Mouse (Mus musculus): ENCODE data around the gene Kdelr1. TPM values are rescaled to one million over a fixed set of nuclear protein-coding genes. Genes with fewer than 3 reads are reported as not detected.

Kdelr1 gene
- polyA plus RNA-seq (2014; fragmentation: Illumina TruSeq; extraction: RNeasy Lipid Tissue Mini Kit (QIAGEN cat#74804); ENCODE audit: low read depth, low replicate concordance), result 20.4 TPM

GRCm38 (mm10) chr7:45872624-45873023, at the start of gene Kdelr1:
Gene Kdelr1 (plus strand): TSS chr7:45872772.

GRCm38 (mm10) chr7:45824598-45824997, 48.0 kb upstream of the Kdelr1 start, which contains the start of gene Kcnj14:
Gene Kcnj14 (minus strand): TSS chr7:45824782.

GRCm38 (mm10) chr7:45830427-45831127, 42.0 kb upstream of the Kdelr1 start, which contains the start of gene Grwd1:
Gene Grwd1 (minus strand): TSS chr7:45830944.

GRCm38 (mm10) chr7:45878278-45878677, 5.7 kb downstream of the Kdelr1 start, which contains the start of gene Grin2d:
Gene Grin2d (minus strand): TSS chr7:45878378.

GRCm38 (mm10) chr7:45896517-45897257, 24.1 kb downstream of the Kdelr1 start, which contains the start of the genes Syngr4 and Tmem143:
Gene Syngr4 (minus strand): TSS chr7:45896714.
Gene Tmem143 (plus strand): TSS chr7:45896941.

DNA sequence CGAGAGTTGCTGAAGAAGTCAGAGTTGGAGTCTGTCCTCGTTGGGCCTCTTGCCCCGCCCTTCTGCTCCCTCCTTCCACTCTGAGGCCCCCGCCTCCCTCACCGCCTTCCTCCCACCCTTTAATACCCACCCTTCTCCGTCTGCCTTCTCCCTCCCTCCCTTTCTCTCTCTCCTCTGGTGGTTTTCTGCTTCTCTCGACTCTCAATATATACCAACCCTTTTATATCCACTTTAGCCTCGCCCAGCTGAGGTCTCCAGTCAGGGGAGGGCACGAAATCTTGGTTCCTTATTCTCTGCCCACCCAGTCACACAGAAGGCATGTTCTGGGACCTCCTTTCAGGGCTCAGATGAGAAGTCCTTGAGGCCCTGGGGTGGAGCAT, 48.7 kb downstream of the Kdelr1 start, which contains the start of gene Emp3:
Emp3 (minus strand) TSS at position 163 of the 380 bp plus-strand sequence.

GRCm38 (mm10) chr7:45923762-45924428, 51.3 kb downstream of the Kdelr1 start, which contains the start of gene Ccdc114:
Gene Ccdc114 (plus strand): TSS chr7:45924072.

Other genes with a start within 250 kb of the Kdelr1 start
- gene Rasip1, start 245.3 kb upstream of the Kdelr1 start, polyA plus RNA-seq (2014; fragmentation: Illumina TruSeq; extraction: RNeasy Lipid Tissue Mini Kit (QIAGEN cat#74804); ENCODE audit: low read depth, low replicate concordance), result not detected
- 0.11 TPM for gene Mamstr, start 232.8 kb upstream of the Kdelr1 start, polyA plus RNA-seq (2014; fragmentation: Illumina TruSeq; extraction: RNeasy Lipid Tissue Mini Kit (QIAGEN cat#74804); ENCODE audit: low read depth, low replicate concordance)
- 0.17 TPM for gene Fut2, start 206.4 kb upstream of the Kdelr1 start, polyA plus RNA-seq (2014; fragmentation: Illumina TruSeq; extraction: RNeasy Lipid Tissue Mini Kit (QIAGEN cat#74804); ENCODE audit: low read depth, low replicate concordance)
- gene Ntn5, start 188.8 kb upstream of the Kdelr1 start, polyA plus RNA-seq (2014; fragmentation: Illumina TruSeq; extraction: RNeasy Lipid Tissue Mini Kit (QIAGEN cat#74804); ENCODE audit: low read depth, low replicate concordance), result not detected
- gene Sec1, start 178.4 kb upstream of the Kdelr1 start, polyA plus RNA-seq (2014; fragmentation: Illumina TruSeq; extraction: RNeasy Lipid Tissue Mini Kit (QIAGEN cat#74804); ENCODE audit: low read depth, low replicate concordance), result 1.2 TPM
- not detected for gene Car11, start 172.9 kb upstream of the Kdelr1 start, polyA plus RNA-seq (2014; fragmentation: Illumina TruSeq; extraction: RNeasy Lipid Tissue Mini Kit (QIAGEN cat#74804); ENCODE audit: low read depth, low replicate concordance)
- 2.3 TPM for gene Dbp, start 167.7 kb upstream of the Kdelr1 start, polyA plus RNA-seq (2014; fragmentation: Illumina TruSeq; extraction: RNeasy Lipid Tissue Mini Kit (QIAGEN cat#74804); ENCODE audit: low read depth, low replicate concordance)
- gene Rpl18, start 157.3 kb upstream of the Kdelr1 start, polyA plus RNA-seq (2014; fragmentation: Illumina TruSeq; extraction: RNeasy Lipid Tissue Mini Kit (QIAGEN cat#74804); ENCODE audit: low read depth, low replicate concordance), result 0.69 TPM
- 0.57 TPM for gene Sphk2, start 154.8 kb upstream of the Kdelr1 start, polyA plus RNA-seq (2014; fragmentation: Illumina TruSeq; extraction: RNeasy Lipid Tissue Mini Kit (QIAGEN cat#74804); ENCODE audit: low read depth, low replicate concordance)
- gene Fam83e, start 151.6 kb upstream of the Kdelr1 start, polyA plus RNA-seq (2014; fragmentation: Illumina TruSeq; extraction: RNeasy Lipid Tissue Mini Kit (QIAGEN cat#74804); ENCODE audit: low read depth, low replicate concordance), result 23.8 TPM
- 0.35 TPM for gene Spaca4, start 147.0 kb upstream of the Kdelr1 start, polyA plus RNA-seq (2014; fragmentation: Illumina TruSeq; extraction: RNeasy Lipid Tissue Mini Kit (QIAGEN cat#74804); ENCODE audit: low read depth, low replicate concordance)
- gene Lmtk3, start 89.0 kb upstream of the Kdelr1 start, polyA plus RNA-seq (2014; fragmentation: Illumina TruSeq; extraction: RNeasy Lipid Tissue Mini Kit (QIAGEN cat#74804); ENCODE audit: low read depth, low replicate concordance), result not detected
- 2.8 TPM for gene Sult2b1, start 88.1 kb upstream of the Kdelr1 start, polyA plus RNA-seq (2014; fragmentation: Illumina TruSeq; extraction: RNeasy Lipid Tissue Mini Kit (QIAGEN cat#74804); ENCODE audit: low read depth, low replicate concordance)
- 69.6 TPM for gene Cyth2, start 58.2 kb upstream of the Kdelr1 start, polyA plus RNA-seq (2014; fragmentation: Illumina TruSeq; extraction: RNeasy Lipid Tissue Mini Kit (QIAGEN cat#74804); ENCODE audit: low read depth, low replicate concordance)
- gene Kcnj14, start 48.0 kb upstream of the Kdelr1 start, polyA plus RNA-seq (2014; fragmentation: Illumina TruSeq; extraction: RNeasy Lipid Tissue Mini Kit (QIAGEN cat#74804); ENCODE audit: low read depth, low replicate concordance), result not detected
- gene Grwd1, start 41.8 kb upstream of the Kdelr1 start, polyA plus RNA-seq (2014; fragmentation: Illumina TruSeq; extraction: RNeasy Lipid Tissue Mini Kit (QIAGEN cat#74804); ENCODE audit: low read depth, low replicate concordance), result 1.2 TPM
- 0.99 TPM for gene Grin2d, start 5.6 kb downstream of the Kdelr1 start, polyA plus RNA-seq (2014; fragmentation: Illumina TruSeq; extraction: RNeasy Lipid Tissue Mini Kit (QIAGEN cat#74804); ENCODE audit: low read depth, low replicate concordance)
- gene Syngr4, start 23.9 kb downstream of the Kdelr1 start, polyA plus RNA-seq (2014; fragmentation: Illumina TruSeq; extraction: RNeasy Lipid Tissue Mini Kit (QIAGEN cat#74804); ENCODE audit: low read depth, low replicate concordance), result 46.7 TPM
- 0.35 TPM for gene Tmem143, start 24.2 kb downstream of the Kdelr1 start, polyA plus RNA-seq (2014; fragmentation: Illumina TruSeq; extraction: RNeasy Lipid Tissue Mini Kit (QIAGEN cat#74804); ENCODE audit: low read depth, low replicate concordance)
- 1.3 TPM for gene Emp3, start 48.6 kb downstream of the Kdelr1 start, polyA plus RNA-seq (2014; fragmentation: Illumina TruSeq; extraction: RNeasy Lipid Tissue Mini Kit (QIAGEN cat#74804); ENCODE audit: low read depth, low replicate concordance)
- gene Ccdc114, start 51.3 kb downstream of the Kdelr1 start, polyA plus RNA-seq (2014; fragmentation: Illumina TruSeq; extraction: RNeasy Lipid Tissue Mini Kit (QIAGEN cat#74804); ENCODE audit: low read depth, low replicate concordance), result 2.9 TPM
- gene Abcc6, start 157.5 kb downstream of the Kdelr1 start, polyA plus RNA-seq (2014; fragmentation: Illumina TruSeq; extraction: RNeasy Lipid Tissue Mini Kit (QIAGEN cat#74804); ENCODE audit: low read depth, low replicate concordance), result not detected
- gene Nomo1, start 160.9 kb downstream of the Kdelr1 start, polyA plus RNA-seq (2014; fragmentation: Illumina TruSeq; extraction: RNeasy Lipid Tissue Mini Kit (QIAGEN cat#74804); ENCODE audit: low read depth, low replicate concordance), result 6.3 TPM
- 0.25 TPM for gene Kcnj11, start 228.0 kb downstream of the Kdelr1 start, polyA plus RNA-seq (2014; fragmentation: Illumina TruSeq; extraction: RNeasy Lipid Tissue Mini Kit (QIAGEN cat#74804); ENCODE audit: low read depth, low replicate concordance)

Measured in testis, adult 10 weeks (tissue).